Mouse (Mus musculus) CD4-positive helper T cell, adult 2 months (primary cell): ENCODE data around the gene Spef1.

Source experiments
- DNase-seq: peaks from one replicate; pipeline ENCODE4 v3.0.0-alpha.2; 2012; ENCODE audit warnings: low read depth, missing footprints, low spot score

Gene Spef1

DNA sequence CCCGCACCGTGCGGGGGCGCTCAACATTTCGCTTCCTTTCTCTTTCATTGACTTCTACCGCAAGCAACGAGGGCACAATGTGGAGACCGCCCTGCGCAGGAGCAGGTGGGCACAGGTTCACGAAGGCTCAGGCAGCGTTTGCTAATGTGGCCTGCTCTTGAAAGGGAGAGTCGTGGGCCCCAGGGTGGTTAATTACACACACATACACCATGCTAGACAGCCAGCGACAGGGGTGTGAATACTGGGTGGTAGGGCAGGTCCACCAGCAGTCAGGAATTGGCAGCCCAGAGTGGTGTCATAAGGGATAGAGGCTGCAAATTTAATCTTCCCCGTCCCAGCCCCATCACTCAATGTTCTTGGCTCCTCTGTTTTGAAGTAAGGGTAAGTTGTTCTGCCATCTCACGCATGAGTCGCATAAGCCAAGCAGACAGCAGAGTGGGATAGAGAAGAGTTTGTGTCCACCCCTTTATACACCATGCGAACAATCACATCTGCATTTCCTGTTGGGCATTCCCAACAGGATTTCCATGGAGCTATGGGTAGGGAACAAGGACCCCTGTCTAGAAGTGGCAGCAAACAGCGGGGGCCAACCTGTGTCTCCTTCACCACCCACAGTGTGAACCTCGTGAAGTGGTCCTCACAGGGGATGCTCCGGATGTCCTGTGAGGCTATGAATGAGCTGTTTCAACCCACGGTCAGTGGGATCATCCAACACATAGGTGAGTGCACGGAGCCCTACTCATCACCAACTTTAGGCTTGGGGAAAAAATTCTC lies 43.9 kb downstream of the Spef1 start:
- no peak for DNase-seq

DNA sequence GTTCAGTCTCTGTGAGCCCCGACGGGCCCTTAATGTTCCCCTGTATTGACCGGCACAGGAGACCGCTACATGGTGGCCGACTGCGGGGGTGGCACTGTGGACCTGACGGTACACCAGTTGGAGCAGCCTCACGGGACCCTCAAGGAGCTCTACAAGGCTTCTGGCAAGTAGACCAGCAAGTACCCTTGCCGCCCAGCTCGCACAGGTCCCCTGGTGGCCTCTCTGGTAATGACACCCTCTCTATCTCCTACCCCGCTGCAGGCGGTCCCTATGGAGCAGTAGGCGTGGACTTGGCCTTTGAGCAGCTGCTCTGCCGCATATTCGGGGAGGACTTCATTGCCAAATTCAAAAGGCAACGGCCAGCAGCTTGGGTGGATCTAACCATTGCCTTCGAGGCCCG lies 44.5 kb downstream of the Spef1 start:
- peak; percentile 45 for DNase-seq

DNA sequence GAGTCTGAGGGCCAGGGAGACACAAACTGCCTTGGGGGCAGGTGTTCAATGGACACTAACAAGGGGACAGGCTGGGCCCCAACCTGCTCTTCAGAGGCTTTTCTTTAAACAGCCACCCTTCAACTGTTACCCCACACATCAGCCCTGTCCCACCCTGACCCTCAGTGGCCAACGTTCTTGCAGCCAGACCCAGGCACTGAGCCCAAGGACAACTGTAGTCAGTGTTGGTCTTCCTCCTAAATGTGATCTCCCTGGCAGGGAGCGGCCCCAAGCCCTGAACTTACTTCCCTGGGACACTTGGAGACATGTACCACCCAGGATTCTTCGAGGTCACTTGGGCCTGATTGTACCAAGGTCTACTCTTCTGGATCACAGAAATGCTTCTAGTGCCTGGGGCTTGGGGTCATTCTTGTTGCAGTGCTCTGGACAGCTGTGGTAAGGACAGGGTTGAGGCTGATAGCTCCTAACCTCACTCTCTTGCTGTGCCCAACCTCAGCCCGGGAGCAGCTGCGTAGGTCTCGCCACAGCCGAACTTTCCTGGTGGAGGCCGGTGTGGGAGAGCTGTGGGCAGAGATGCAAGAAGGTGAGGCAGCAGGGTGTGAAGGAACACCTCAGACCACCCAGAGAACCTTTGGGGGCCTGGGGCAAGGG lies 45.6 kb downstream of the Spef1 start:
- no peak for DNase-seq

DNA sequence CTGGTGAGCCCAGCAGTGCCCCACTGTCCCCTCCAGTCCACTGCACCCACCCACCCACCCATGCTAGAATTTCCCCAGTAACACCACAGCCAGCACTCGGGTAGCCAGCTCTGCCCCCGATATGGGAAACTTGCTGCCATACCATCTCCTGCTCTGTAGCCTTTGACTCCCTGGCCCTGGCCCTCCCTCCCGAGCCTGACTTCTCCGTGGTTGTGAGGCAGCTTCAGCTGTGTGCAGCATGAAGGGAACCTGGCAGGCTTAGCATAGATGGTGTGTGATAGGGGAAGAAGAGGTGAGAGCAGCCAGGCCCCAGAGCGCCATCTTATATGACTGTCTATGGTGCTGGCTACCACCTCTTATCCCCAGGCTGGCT lies 46.6 kb downstream of the Spef1 start:
- peak; percentile 31 for DNase-seq

DNA sequence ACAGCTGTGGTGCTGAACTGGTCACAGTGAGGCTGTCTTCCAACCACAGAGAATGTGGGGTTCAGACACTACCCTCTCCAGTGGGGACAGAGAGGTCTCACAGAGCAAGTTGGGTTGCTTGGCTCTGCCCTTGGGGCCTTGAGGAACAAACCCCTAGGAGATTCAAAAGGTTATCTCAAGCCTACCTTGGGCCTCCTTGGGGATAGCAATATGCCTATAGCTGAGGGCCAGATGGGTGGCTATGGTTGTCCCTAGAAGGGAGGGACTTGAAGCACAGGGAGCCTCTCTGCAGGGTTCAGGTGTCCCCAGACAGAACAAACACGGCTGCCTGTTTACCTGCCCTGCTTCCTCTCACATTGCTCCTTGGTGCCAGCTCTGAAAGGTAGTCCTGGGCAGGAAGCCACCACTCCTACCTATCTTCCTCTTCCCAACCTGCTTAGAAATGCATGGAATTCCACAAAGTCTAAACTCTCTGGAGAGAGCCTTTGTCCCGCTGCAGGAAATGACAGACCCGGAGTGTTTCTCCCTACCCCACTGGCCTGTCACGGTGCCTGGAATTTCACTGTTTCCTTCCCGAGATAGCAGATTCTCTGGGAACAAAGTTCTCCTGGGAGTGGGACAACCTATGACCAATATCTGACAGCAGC lies 47.1 kb downstream of the Spef1 start:
- DNase-seq = no peak

GRCm38 (mm10) chr2:131139287-131139686 lies 47.8 kb downstream of the Spef1 start:
- no peak for DNase-seq

DNA sequence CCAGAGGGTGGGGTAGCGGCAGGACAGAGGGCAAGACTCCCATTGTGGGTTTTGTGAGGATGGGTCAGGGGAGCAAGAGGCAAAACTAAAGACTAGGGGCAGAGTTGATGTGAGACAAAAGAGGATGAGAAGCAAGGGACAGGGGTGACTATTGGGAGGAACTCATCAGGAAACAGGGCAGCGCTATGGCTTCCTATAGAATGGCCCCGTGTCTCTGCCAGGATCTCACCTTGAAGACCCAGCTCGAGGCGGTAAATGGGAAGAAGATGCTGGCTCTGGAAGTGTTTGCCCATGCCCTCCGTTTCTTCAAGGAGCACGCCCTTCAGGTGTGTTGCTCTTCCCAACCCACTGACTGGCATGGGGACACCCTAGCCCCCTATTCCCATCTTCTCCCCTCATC lies 48.3 kb downstream of the Spef1 start:
- no peak for DNase-seq

DNA sequence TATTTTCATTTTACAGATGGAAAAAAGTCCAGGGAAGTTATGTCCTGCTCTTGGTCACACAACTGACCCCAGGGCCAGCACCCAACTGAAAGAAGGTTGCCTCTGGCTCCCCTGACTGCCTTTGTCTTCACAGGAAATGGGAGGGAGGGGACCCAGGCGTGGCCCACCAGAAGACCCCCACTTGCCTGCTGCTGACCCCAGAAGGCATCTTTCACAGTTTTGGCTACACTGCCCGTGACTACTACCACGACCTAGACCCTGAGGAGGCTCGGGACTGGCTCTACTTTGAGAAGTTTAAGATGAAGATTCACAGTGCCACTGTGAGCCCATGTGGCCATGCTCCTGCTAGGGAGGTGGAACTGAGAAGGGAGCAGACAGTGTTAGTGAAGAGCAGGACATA lies 48.8 kb downstream of the Spef1 start:
- DNase-seq = no peak

DNA sequence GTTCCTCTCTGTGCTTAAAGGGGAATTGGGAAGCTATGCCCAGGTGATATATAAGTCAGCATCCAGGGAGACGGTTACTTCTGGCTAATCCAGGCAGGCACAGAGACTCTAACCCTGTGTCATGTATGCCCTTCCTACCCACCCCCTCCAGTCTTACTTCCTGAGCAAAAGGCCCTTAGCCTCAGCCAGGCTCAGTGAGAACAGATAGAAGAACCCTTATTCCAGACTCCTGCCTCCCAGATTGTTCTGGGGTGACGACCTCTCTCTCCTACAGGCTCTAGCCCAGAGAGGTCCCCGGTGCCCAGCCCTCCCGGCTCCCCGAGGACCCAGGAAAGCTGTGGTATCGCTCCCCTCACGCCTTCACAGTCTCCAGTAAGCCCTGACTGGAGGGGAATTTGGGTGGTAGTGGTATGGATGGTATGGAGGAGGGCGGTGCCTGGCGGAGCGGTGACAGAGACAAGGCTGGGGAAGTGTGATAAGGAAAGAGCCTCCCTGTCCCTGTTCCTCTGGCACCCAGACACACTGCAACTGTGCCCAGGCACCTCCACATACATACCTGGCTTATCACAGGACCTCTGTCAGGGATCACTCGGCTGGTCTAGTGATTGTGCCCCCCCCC lies 51.5 kb downstream of the Spef1 start:
- no peak for DNase-seq

DNA sequence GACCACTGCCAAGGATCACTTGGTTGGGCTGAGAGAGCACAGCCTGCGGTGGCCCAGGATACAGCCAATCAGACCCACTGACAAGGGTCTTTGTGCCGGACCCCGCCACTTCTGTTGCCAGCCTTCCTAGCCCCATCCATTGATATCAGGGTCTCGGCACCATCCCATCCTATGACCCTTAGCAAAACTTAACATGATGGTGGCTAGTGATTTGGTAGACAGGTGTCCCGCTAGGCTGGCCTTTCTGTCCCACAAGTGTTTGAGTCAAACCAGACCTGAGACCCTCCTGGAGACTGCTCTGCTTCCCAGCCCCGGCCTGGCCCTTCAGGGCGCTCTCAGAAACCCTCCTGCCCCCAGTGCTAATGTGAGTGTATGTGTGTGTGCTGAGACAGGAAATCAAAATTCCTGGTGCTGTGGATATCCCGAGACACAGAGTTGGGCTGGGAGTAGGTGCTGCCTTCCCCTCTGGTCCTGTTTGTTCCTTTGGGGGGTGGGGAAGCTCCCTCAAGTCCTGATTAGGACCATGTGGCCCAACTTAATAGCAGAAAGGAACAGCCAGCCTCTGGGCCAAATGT lies 52.2 kb downstream of the Spef1 start:
- DNase-seq = no peak

DNA sequence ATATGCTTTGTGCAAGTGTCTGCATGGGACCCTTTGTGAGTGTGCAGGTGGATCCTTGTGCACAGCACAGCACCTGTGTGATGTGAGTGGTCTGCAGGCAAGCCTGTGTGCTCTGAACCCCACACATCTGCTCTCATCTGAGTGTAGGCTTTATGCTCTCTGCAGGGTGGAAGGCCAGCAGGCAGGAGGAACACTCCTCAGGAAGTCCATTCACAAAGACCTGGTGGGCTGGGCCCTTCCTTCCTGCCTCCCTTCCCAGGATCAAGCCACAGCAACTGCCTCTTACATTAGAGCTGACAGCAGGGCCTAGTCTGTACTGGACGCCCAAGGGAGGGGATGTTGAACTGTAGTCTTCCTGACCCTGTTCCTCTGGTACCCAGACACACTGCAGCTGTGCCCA lies 52.7 kb downstream of the Spef1 start:
- no peak for DNase-seq

GRCm38 (mm10) chr2:131132930-131133547 lies 54.0 kb downstream of the Spef1 start, which contains the start of gene Gm11037:
Gene Gm11037, plus strand, starts transcription at chr2:131133497.
- DNase-seq = no peak

- no peak for DNase-seq
Measured at GRCm38 (mm10) chr2:131132111-131132888, 54.8 kb downstream of the Spef1 start.

DNA sequence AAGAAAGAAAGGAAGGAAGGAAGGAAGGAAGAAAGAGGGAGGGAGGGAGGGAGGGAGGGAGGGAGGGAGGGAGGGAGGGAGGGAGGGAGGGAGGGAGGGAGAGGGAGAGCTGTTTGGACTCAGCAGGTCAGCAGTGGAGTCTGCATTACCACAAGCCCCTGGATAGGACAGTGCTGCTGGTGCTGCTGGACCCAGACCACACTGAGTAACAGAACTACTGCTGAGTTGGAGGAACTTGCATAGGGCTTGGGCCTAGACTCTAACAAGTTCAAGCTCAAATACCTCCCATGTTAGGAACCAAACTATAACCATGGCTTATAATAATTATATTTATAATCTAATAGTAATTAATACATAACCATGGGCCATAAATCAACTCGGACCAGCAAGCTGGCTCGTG lies 56.2 kb downstream of the Spef1 start:
- DNase-seq = no peak

GRCm38 (mm10) chr2:131129836-131130235 lies 57.2 kb downstream of the Spef1 start:
- DNase-seq = no peak

- DNase-seq = no peak
Measured at GRCm38 (mm10) chr2:131128636-131129157, 58.4 kb downstream of the Spef1 start.

DNA sequence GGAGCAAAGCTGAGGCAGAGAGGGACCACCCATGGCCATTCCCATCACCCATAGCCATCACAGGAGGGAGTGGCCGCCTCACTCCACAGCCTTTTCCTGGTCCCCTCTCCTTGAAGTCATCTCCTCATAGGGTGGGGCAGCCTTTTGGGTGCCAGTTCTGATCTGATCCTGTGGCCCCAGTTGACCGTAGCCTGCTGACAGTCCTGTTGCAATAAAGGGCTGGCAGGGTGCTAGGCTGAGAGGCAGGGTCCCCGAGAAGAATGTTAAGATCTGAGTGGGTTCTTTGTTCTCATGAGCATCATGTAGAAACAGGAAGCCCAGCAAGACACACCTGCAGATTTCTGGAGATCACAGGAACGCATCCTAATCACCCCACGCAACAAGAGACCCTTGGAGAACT lies 58.9 kb downstream of the Spef1 start:
- no peak for DNase-seq

- DNase-seq = no peak
Measured at GRCm38 (mm10) chr2:131127161-131127730, 59.8 kb downstream of the Spef1 start, which contains the start of gene Hspa12b. Gene Hspa12b, plus strand, starts transcription at chr2:131127280.

DNA sequence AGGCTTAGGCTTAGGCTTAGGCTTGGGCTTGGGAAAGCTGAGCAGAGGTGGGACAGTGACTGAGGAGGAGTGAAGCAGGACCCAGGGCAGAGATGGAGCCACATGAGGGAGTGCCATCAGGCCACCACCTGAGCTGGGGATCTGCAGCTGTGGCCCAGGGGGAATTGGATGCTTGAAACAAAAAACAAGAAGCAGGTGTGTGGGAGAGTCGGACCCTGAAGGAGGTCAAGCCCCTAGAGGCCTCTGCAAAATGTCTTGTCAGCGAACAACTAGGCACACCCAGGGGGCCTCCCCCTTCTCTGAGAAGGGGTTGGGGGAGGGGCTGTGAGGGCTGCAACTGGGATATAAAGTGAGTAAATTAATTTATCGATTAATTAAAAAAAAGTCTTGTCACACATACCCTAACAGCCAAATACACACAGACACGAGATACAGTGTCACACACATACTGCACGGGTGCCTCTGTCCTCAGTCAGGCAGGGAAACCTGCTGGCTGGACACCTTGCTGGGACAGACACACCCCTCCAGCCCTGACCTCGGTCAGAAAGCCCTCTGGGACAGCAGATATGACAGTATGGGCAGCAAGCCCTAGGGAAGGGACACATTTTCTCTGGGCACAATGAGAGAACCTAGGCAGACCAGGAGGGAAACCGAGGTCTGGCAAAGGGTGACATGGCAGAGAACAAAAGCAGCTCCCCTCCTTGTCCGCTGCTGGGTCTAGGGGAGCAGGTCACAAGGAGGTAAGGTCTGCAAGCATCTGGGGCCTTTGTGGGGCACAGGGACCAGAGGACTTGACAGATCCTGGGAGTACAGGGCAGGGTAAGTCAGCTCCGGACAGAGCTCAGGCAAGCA lies 60.9 kb downstream of the Spef1 start:
- DNase-seq = no peak
